In the genomic region with DNA sequence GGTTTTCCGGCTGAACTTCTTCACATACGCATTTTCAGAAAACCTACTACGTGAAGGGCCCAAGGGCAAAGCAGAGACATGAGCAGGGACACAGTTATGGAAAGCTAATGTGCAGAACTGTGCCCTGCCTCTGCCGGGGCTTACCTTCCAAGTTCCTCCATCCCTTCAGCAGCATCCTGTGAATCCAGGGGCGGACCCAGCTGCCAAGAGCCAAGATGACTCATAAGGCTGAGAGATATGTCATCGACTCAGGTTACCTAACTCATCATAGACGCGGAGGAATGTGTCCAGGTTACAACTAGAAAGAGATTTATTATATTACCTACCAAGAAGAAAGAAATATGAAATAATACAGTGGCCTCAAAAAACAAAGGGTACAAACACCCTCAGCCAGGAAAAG, we compare ENCODE assay signal across 22 mouse cellular contexts. TPM values are rescaled to one million over a fixed set of nuclear protein-coding genes. Genes with fewer than 3 reads are reported as not detected.
DNase-seq lines count a peak whose midpoint lies in the region; TF ChIP-seq lines count a peak whose summit lies in the region.
"Had no signal": no experiment of that assay in that cellular context is flagged by ENCODE, and none has a peak within 500 bp of the region (broad histone marks: within the 10 kb centered on the region; RNA-seq: fewer than 3 reads in every experiment).

No protein-coding gene starts in this region.

- TF ChIP-seq CTCF in C2C12 (IDR thresholded peaks at IDR 0.05; ENCODE audit: control insufficient read depth, insufficient read depth, insufficient read length) = no peak

- H3K79me3 ChIP-seq in C2C12 (ENCODE audit: low read depth) = no peaks in the 10 kb centered on the region

- H3K4me3 ChIP-seq in C2C12 (ENCODE audit: insufficient read depth, poor library complexity, severe bottlenecking) = no peak overlapping the region
- H3K4me3 ChIP-seq: heart, embryonic 12.5 days; layer of hippocampus, adult 2 months; limb, embryonic 12.5 days had no signal

- H3K27me3 ChIP-seq in C2C12 (ENCODE audit: control insufficient read depth, insufficient read depth, insufficient read length) = no peaks in the 10 kb centered on the region
- H3K27me3 ChIP-seq: heart, embryonic 12.5 days; limb, embryonic 12.5 days had no signal

- intact Hi-C loops in left cerebral cortex, postnatal 10 days (cut with DNase I) = no loop called here
- intact Hi-C loops in left cerebral cortex, postnatal 36 days (cut with DNase I) = no loop called here

- no peaks in the 10 kb centered on the region for H3K36me3 ChIP-seq in C2C12 (ENCODE audit: control insufficient read depth, insufficient read depth)
- H3K36me3 ChIP-seq: heart, embryonic 12.5 days; limb, embryonic 12.5 days had no signal

- H3K79me2 ChIP-seq in C2C12 (ENCODE audit: control insufficient read depth, insufficient read depth) = no peaks in the 10 kb centered on the region

- no peak overlapping the region for H3ac ChIP-seq in C2C12 (ENCODE audit: control insufficient read depth, insufficient read length, low read depth)

- peak; percentile 30 to 31 for DNase-seq in adrenal gland, postnatal 36 days
- no peak for DNase-seq in adrenal gland, postnatal 25 days
- peak; percentile 32 to 38 for DNase-seq in left cerebral cortex, adult 18-20 months (ENCODE audit: low spot score in 2 of 2)
- DNase-seq in left cerebral cortex, postnatal 10 days (ENCODE audit: extremely low spot score in 1 of 2, low spot score in 2 of 2) = no peak
- peak; percentile 24 to 28 for DNase-seq in left cerebral cortex, postnatal 36 days (ENCODE audit: low spot score in 2 of 2)
- no peak for DNase-seq in thymus, postnatal 14 days
- no peak for DNase-seq in spleen, postnatal 10 days (ENCODE audit: low spot score in 2 of 2)
- DNase-seq: adrenal gland, adult 2 months; B cell, adult 2 months; cerebellum, adult 9-10 months; forebrain, postnatal 0 days; gastrocnemius, postnatal 14 days; heart, adult 18-20 months; heart, postnatal 10 days; kidney, adult 9 months; kidney, postnatal 25 days; liver, postnatal 0 days; thymus, postnatal 25 days had no signal

TF ChIP-seq in C2C12, 6 proteins besides CTCF, POLR2A, EP300 and RAD21:
- peak; percentile 14 for TF ChIP-seq FOSL1 (IDR thresholded peaks at IDR 0.05; ENCODE audit: insufficient read depth, low read length, poor library complexity, severe bottlenecking)
- no peak for TF ChIP-seq USF1 (IDR thresholded peaks at IDR 0.05; ENCODE audit: low read depth)

RNA-seq across cellular contexts. Expression of a gene that starts 56.2 kb away (rescaled TPM):
- total RNA-seq in adrenal gland, postnatal 36 days (2021) = 10 to 100 TPM; 39.0 to 40.6 TPM
- total RNA-seq in adrenal gland, postnatal 25 days (2021) = 51.1 and 58.1 TPM in 2 replicates
- total RNA-seq in left cerebral cortex, adult 18-20 months (2021) = 100 to 1,000 TPM; 133 to 135 TPM
- 100 to 1,000 TPM; 157 to 161 TPM for total RNA-seq in left cerebral cortex, postnatal 10 days (2021)
- 25.9 TPM for polyA plus RNA-seq in C2C12 (2012; fragmentation: generic; extraction: Trizol)
- total RNA-seq in left cerebral cortex, postnatal 36 days (2021) = 100 to 1,000 TPM; 142 TPM

Comparison
In these comparisons a context has a peak if more than half of its experiments do, and no peak if none do; other contexts are left out.
1. DNase-seq: peak in adrenal gland, postnatal 36 days (2 of 2), left cerebral cortex, adult 18-20 months (2 of 2) and left cerebral cortex, postnatal 36 days (2 of 2); none in adrenal gland, postnatal 25 days (single experiment), left cerebral cortex, postnatal 10 days (0 of 2), thymus, postnatal 14 days (single experiment) and spleen, postnatal 10 days (0 of 2).